Mouse (Mus musculus): Measurements from ENCODE around the gene Med12l.
"Not testable (repeated sequence)": the region's sequence is repeated elsewhere in the genome, so short reads cannot be mapped to it uniquely, and the experiment has no call there.

Gene Med12l

DNA sequence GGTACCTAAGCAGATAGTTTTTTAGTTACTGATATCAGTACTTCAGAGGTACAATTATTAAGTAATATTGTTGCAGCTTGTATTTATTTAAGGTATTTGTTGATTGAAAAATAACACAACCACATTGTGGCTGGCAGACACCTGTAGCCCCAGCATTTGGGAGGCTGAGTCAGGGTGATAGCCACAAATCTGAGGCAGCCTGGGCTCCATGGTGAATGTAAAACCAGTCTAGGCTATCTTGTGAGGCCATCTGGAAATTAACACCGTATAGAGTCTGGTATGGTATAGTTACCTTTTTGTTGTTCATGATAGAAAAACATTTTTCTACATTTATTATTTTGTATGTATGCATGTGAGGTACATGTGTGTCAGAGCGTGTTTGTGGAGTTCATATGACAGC, 96.5 kb downstream of the Med12l start:
- no peak for DNase-seq

- DNase-seq, result no peak
Observed at GRCm38 (mm10) chr3:59104462-59104861, 98.8 kb downstream of the Med12l start.

DNA sequence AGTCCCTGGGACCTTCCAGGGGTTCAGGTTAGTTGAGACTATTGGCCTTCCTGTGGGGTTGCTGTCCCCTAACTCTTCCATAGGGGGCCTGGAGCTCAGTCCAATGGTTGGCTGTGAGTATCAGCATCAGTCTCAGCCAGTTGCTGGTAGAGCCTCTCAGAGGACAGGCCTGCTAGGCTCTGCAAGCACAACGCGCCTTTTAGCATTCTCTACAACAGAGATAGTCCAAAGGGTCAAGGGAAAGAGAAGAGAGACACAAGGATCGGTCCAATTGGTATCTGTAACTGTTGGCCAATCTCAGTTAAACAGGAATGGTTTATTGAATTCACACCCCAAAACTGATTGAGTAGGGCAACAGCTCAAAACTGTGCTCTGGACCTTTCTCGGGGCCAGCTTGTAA, 101.8 kb downstream of the Med12l start:
- no peak for DNase-seq

DNA sequence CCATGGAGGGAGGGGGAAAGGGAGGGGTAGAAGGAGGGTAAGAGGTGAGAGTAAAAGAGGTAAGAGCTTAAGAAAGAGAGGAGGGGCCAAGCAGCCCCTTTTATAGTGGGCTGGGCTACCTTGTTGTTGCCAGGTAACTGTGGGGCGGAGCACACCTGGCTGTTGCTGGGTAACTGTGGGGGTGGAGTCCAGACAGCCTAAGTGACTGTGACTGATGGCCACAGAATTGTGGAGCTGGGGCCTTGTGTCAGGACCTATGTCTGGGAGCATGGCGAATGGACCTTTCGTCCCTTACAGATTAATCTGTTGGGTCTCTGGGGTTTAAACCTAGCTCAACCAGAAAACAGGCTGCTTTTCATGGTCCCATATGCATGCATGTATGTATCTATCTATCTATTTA, 104.2 kb downstream of the Med12l start:
- not testable (repeated sequence) for DNase-seq

DNA sequence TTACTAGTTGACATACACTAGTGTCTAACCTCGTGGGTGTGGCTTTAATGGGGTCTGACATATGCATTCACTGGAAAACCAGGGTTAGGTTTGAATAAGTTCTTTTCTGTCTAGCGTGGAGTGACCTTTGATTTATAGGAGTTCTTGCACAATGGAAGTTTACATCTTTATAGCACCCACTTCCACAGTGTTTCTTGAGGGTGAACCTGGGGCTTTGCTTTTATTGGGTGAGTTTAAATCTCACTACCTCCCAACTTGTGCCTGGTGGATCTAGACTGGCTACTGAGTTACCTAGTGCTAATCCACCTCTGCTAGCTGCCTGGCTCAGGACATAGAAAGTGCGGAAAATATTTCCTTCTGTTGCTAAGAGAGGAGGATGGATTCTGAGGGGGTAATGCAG, 106.3 kb downstream of the Med12l start:
- no peak for DNase-seq

DNA sequence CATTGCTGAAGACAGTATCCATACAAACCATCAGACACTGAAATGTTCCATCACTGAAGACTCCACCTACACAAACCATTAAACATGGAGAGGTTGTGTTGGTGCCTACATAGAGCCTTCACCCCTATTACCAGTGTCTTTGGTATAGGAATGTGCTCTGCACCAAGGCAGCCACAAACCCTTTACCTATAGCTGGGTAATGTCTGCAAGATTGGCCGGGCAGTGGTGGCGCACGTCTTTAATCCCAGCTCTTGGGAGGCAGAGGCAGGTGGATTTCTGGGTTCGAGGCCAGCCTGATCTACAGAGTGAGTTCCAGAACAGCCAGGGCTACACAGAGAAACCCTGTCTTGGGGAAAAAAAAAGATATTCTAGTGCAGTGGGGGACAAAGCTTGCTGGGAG, 107.7 kb downstream of the Med12l start:
- not testable (repeated sequence) for DNase-seq

GRCm38 (mm10) chr3:59113973-59114517, 108.4 kb downstream of the Med12l start:
- DNase-seq, result no peak

DNA sequence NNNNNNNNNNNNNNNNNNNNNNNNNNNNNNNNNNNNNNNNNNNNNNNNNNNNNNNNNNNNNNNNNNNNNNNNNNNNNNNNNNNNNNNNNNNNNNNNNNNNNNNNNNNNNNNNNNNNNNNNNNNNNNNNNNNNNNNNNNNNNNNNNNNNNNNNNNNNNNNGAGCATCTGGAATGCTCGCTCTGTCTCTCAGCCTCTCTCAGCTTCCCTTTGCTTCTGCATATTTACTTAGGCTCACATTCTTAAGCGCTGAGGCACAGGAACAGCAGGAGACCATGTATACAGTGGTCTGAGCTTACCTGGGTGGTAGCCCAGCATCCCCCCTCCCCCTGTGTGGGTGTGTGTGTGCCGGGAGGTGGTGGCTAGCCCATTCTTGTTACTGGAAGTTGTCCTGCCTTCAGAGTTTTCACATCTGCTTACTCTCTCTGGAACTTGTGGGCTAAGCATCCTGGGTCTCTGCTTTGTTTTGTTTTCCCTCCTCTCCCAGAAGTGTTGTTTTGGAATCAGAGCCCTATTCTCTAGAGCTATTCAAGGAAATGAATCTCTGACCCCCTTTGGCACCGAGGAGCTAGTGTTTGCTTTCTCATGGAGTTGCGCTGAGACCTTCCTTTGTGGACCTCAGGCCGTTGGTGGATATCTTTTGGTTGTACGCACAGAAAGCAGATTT, 115.6 kb downstream of the Med12l start:
- peak; percentile 40 for DNase-seq

DNA sequence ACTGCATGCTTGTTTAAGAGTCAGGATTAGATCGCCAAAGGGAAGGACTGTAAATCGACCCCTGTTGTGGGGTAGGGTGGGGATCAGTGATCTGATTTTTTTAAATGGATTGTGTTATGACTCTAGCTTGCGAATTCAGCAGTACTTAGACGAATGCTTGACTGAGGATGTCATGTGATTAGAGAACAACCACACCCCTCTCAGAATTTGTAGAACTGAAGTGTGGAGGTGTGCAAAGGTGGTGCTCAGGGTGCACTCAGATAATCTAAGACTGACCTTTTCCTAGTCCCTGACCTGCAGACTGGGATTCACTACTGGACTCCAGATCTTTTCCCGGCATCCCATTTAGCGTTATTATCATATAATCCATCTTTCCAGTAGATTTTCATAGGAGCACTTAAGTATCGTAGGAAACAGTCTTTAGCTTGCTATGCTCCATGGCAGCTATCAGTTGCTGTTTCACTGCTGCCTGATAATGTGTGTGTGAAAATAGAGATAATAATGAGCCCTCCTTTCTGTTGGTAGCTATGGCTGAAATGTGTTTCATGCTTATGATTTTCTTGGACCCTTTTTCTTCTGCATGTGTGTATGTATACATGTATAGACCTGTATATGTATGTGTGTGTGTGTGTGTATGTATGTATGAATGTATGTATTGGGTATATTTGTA, 116.3 kb downstream of the Med12l start:
- DNase-seq, result no peak

GRCm38 (mm10) chr3:59125022-59125421, 119.4 kb downstream of the Med12l start:
- DNase-seq, result no peak

DNA sequence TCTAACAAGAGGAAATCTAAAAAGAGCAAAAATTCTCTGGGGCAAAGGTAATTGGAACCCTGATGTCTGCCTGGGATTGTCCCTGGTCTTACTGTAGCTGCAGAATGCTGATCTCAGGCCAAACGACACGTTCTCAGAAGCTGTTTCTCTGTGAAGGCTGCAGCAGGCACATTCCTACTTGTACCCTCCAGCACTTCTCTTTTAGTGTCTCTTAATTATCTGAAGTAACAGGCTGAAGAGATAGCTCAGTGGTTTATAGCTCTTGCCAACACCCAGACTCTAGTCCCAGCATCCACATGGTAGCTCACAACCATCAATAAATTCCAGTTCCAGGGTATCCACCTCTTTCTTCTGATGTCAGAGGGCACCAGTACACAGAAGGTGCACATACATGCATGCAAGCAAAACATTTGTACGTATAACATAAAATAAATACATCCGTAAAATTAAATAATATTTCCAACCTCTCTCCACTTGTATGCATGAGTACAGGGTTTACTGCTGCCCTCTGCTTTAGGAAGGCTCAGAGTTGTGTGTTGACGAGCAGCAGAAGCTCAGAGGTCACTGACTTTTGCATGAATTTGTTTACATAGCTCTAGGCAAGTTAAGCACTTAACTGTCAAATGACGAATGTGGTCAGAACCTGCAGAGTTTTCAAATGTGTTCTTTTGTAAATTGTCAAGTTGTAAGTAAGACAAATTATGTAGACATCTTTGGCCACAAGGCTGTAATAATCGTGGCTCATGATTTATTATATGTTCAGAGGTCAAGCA, 120.3 kb downstream of the Med12l start:
- DNase-seq, result no peak

- DNase-seq, result no peak
Observed at GRCm38 (mm10) chr3:59128681-59129080, 123.1 kb downstream of the Med12l start.

- no peak for DNase-seq
Observed at GRCm38 (mm10) chr3:59129547-59129946, 123.9 kb downstream of the Med12l start.

- peak; percentile 28 for DNase-seq
Observed at GRCm38 (mm10) chr3:59130431-59130830, 124.8 kb downstream of the Med12l start.

DNA sequence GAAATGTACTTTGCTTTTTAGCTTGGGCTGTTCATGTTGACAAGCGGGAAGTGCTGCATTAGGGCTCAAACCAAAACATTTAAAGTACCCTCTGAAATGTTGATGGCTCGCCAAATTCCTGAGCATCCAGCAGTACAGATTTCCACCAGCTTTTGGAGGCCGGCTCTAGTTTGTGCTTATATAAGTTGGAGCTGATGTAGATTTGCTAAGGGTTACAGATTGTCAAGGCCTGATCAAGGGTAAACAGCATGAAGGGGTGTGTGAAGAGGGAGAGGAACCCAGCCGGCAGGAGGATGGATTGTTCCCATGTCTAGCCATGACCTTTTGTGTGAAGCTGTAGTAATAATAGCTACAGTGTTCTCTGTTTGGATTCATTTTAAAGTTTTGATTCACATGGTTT, 125.5 kb downstream of the Med12l start:
- no peak for DNase-seq

GRCm38 (mm10) chr3:59131966-59132365, 126.3 kb downstream of the Med12l start:
- DNase-seq, result no peak

DNA sequence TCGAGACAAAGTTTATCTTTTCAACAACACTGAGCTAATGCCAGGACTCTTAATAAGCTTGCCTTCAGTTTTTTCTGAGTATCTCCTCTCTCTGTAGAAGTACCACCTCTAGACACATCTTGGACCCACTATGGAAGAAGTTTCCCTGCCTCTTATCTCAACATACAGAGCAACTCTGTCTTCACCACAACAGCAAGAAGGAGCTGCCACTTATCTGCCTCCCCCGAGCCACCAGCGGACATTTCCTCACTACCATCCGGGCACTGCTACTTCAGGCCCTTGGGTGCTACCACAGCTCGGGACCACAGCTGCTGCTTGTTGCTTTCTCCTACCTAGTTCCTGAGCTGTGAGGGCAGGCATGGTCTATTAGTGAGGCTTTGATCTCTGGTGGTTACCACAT, 127.6 kb downstream of the Med12l start:
- DNase-seq, result no peak

GRCm38 (mm10) chr3:59135911-59136653, 130.5 kb downstream of the Med12l start:
- no peak for DNase-seq

DNA sequence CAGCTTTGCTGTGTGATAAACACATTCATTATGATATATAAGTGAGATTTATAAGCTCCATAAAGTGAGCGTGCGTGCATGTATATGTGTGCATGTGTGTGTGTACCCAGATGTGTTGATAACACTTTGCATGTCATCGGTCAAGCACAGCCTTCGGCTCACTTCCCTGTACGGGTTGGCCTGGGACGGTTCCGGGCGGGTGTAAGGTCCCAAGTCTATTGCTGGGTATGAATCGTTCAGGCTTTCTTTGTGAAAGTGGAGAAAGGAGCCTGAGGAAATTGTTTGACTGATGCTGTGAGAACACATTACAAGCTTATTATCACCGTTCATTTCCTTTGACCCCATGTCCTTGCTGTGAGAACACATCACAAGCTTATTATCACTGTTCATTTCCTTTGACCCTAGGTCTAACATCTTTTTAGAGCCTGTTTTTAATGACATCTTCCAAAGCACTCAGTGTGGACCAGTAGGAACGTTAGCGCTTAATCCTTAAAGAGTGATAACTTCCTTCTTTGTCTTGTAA, 133.4 kb downstream of the Med12l start:
- DNase-seq, result peak; percentile 14

- DNase-seq, result no peak
Observed at GRCm38 (mm10) chr3:59139651-59140051, 134.0 kb downstream of the Med12l start.

GRCm38 (mm10) chr3:59140115-59140514, 134.5 kb downstream of the Med12l start:
- no peak for DNase-seq

DNA sequence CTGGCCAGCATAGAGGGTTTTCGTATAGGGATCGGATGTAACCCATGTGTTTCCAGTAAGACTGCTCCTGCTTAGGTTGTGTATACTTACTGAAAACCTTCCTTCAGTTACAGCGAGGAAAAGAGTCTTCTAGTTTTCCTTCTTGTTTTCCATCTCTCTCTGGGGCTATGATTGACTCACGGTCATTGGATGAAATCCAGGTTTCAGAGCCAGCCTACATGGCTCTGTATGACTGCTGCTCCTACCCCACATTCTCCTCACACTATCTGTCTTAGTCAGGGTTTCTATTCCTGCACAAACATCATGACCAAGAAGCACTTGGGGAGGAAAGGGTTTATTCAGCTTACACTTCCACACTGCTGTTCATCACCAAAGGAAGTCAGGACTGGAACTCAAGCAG, 135.3 kb downstream of the Med12l start:
- not testable (repeated sequence) for DNase-seq

All from kidney, postnatal 10 days (tissue).